Mouse (Mus musculus) urinary bladder, postnatal 0 days (tissue): ENCODE measurements around the gene Snx4. TPM values are rescaled to one million over a fixed set of nuclear protein-coding genes. Genes with fewer than 3 reads are reported as not detected.

Source experiments
- polyA plus RNA-seq: library from polyadenylated mRNA; unstranded; fragments of >200 nt; fragmentation: Nextera tagmentation; extraction: Ambion mirVana; gene quantifications from 2 replicates; pipeline ENCODE4 v1.2.1, GENCODE M21; 2015

The Snx4 gene
- polyA plus RNA-seq: 65.1 and 80.8 TPM in 2 replicates

DNA sequence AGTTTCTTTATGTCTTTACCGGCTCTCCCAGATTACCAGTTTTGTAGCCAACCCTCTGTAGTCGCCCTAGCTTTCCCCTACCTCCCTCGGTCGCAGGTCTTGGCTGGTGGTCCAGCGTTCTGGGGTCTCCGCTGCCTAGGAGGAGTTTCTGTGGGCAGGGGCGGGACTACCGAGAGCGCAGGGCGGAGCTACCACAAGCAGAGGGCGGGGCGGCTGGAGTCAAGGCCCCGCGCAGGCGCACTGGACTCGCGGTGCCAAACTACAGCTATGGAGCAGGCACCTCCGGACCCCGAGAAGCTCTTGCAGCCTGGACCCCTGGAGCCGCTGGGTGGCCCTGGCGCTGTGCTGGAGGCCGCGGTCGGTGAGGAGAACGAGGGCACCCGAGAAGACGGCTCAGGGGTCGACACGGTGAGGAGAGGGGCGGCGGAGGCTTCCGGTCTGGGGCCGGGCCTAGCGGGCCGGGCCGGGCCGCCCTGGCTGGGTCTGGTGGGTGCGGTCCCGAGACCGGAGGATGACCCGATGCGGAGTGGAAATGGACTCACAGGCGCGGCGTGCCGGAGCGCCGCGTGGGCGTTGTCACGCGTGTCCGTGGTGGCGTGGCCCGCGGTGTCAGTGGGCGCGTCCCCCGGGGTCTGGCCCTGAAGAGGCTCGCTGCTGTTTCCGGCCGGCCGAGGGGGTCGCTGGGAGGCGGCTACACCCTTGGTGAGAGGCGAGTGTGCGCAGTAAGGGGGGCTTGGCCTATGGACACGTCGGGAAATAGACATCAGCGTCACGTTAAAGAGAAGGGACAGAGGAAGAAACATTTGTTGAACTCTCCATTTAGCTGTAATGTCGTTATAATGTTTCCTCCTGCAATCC, at the start of gene Snx4:
Gene Snx4 (plus strand): TSS at position 249 of the 858 bp plus-strand sequence.

Other genes starting within 250 kb of the Snx4 start
- 0.64 and 1.2 TPM in 2 replicates for gene Iqcg, start 195.2 kb upstream of the Snx4 start, polyA plus RNA-seq
- gene Rpl35a, start 195.0 kb upstream of the Snx4 start, polyA plus RNA-seq: 699 and 727 TPM in 2 replicates
- gene Lmln, start 188.9 kb upstream of the Snx4 start, polyA plus RNA-seq: 0.63 and 0.82 TPM in 2 replicates
- 19.7 and 19.9 TPM in 2 replicates for gene Osbpl11, start 66.4 kb upstream of the Snx4 start, polyA plus RNA-seq
- gene Zfp148, start 129.4 kb downstream of the Snx4 start, polyA plus RNA-seq: 27.3 and 33.7 TPM in 2 replicates